Mouse (Mus musculus) 416B (cell line): ENCODE data around the gene Metrn.
A peak's percentile ranks its signal among the peaks of the same experiment; 100 is the strongest.

Experiments
- DNase-seq: peaks from one replicate; pipeline ENCODE4 v3.0.0; 2011; ENCODE audit warnings: low read depth

Metrn gene

GRCm38 (mm10) chr17:25806507-25806906 is 9.6 kb upstream of the Metrn start:
- no peak for DNase-seq

GRCm38 (mm10) chr17:25802825-25803517 is 6.0 kb upstream of the Metrn start:
- peak; percentile 52 for DNase-seq

GRCm38 (mm10) chr17:25801029-25801428 is 4.1 kb upstream of the Metrn start:
- DNase-seq: peak; percentile 88

DNA sequence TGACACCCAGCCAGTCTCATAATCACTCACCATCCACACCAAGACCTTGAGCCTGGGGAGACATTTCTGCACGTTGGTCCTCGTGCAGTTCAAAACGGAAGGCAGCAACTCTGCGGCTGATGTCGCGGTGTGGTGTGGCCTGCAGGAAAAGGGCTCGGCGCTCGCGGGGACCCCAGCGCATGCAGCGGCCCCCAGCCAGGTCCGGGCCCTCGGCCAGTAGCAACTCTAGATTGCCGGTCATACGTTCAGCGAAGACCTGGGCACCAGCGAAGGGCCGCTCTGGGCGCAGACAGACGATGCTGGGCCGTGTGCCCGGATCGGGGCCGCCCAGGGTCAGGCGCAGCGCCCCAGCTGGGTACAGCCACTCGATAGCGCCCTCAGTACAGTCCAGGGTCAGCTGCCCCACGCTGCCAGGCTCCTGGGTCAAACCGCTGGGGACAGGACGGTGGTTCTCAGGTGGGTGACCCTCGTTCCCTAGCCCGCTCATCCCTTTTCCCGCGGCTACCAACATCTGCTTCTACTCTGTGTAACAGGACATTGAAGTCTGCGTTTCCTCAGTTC is 645 bp downstream of the Metrn start:
- peak; percentile 28 for DNase-seq

- DNase-seq: peak; percentile 14
Observed at GRCm38 (mm10) chr17:25795609-25796092, 1.3 kb downstream of the Metrn start, which contains the start of gene AC134908.4. Gene AC134908.4 (minus strand): TSS chr17:25795659.

GRCm38 (mm10) chr17:25794998-25795397 is 1.9 kb downstream of the Metrn start:
- no peak for DNase-seq

DNA sequence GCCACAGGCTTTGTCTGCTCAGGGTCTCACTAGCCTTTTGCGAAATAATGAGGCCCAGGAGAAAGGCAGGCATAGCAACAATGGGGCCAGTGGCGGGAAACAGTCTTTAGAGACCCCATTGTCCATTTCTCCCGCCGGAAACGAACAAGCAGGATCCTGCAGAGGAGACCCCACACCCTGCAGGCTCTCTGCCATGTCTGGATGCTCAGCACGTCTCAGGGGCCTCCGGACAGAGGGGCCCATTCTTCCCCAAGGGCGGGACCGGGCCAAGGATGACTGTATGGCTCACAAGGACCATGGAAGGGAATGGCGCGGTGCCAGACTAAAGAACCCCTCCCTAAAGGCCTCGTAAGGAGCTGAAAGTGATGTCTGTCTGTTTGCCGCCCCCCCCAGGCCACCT is 2.7 kb downstream of the Metrn start:
- DNase-seq: no peak

DNA sequence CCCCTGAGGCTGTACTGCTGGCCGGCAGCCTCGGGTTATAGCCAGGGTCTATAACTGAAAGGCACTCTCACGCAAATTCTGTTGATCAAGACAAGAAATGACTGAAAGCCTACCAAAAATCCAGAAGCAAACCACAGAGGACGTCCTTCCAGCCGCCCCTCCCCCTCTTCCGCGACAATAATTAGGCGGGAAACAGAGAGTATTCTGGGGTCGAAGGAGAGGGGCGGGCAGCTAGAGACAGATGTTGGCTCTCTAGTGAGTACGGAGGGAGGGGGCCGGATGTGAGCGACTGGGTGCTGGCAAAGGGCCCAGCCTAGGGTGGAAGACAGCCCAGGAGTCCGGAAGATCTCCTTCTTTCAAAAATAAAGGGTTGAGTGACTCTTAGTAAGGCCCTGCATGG is 4.3 kb downstream of the Metrn start, which contains the start of gene Fam173a:
Gene Fam173a, minus strand, starts transcription at position 287 of the 400 bp plus-strand sequence.
- peak; percentile 95 for DNase-seq

DNA sequence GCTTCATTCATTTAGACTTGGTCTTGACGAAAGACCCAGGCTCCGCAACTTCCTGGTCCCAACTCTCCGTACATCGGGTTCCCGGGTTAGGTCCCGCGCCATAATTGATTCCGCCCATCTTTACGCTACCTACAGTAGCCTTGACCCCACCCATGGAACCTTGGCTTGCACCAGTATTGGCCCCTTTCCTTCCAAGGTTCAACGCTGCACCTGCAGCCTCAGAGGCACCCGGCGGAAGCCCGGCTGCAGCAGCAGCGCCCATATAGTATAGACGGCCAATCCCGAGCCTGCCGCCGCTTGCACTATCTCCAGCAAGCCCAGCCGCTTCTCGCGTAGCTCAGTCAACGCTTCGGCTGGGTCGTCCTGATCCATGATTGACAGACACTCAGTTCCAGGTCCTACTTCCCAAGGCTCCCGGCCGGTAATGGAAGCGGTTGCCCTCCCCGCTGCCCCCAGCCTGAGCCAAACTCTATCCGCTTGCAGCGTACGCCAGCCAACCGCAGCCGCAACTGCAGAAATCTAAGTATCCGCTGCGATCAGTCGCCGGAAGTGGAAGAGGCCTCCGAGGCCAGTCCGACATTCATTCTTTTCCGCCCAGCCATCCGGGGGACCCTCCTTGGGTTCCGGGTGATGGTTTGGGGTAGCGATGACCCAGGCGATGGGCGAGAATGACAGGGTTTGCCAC is 5.0 kb downstream of the Metrn start:
- DNase-seq: peak; percentile 94

DNA sequence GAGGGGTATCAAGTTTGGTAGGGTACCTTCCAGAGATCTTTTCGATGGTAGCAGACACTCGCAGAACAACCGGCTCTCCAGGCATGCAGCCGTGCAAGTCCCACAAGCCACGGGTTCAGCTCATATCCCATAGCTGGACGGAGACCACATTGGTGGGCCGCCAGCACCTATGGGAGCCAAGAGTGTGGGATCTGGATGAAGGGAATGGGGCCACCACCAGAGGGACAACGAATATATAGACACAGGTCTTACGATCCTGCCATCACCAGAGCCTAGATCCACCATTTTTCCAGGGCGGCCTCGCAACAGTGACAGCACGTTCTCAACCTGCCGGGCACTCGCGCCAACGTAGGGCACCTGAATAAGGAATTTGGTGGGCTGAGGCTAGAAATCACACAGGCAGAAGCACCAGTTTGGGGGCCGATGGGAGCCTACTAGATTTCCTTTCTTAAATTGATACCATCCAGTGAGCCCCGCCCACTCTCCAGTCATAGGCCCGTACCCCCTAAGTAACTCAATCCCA is 5.6 kb downstream of the Metrn start:
- DNase-seq: no peak

- no peak for DNase-seq
Observed at GRCm38 (mm10) chr17:25786781-25787504, 10.0 kb downstream of the Metrn start.

DNA sequence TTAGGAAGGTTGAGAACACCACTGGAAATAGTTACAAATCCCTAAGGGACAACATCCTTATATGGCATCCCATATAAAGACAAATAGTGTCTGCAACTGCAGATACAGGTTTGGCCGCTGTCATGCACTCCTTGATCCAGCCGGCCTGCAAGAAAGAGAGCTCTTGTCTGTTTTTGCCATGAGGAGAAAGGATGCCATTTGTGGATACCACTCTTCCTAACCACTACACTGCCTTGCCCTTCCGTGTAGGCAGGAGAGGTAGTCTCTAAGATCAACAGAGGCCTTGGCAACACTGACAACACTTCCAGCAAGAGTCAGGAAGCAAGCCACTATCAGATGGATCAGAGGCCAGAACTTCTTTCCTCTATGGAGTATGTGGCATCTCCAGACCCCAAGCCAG is 10.7 kb downstream of the Metrn start, which contains the start of gene Ccdc78:
Gene Ccdc78, plus strand, starts transcription at position 301 of the 400 bp plus-strand sequence.
- DNase-seq: no peak

DNA sequence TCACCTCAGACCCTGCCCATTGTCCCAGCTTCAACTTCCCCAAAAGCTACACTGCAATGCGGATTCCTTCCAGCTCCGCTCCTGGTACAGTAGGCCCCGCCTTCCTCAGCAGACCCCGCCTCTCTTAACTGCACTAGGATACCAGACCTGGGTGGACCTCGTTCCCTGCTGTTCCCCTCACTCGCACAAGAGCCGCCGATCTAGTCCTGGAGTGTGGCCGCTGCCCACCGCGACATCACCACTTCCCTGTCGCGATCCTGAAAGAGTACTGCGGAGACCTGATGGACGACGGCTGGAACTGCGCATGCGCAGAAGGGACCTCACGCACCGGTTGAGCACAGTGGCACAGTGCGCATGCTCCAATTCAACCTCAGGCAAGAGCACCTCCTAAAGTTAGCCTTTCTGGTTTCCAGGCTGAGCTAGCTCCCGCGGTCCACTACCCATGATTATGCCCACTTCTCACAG is 11.6 kb downstream of the Metrn start, which contains the start of gene Haghl:
Gene Haghl, minus strand, starts transcription at position 393 of the 465 bp plus-strand sequence.
- peak; percentile 97 for DNase-seq

DNA sequence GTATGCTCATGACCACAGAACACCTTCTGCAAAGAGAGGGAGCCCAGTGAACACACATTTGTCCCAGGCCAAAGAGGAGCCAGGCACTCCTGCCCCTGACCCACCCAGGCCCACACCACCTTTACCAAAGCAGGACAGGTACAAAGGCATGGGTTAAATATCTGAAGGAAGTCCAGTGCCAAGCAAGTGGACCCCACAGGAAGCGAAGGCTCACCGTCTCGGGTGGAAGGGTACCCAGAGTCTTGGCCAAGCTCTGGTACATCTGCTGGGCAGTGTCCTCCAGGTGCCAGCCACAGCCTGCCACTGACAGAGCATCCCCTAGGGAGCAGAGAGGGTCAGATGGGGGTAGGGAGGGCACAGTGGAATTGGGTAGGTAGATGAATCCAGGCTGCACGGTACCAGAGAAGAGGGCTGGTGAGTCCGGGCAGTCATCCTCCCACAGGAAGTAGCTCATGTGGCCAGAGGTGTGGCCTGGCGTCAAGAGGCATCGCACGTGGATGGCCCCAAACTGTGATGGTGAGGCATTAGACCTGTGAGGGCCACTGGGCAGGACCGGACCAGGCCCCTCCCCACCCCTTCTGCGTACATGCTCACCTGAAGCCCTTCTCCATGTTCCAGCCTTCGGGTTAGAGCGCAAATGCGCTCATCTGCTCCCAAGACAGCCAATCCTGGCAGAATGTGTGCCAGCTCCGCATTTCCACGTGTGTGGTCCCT is 12.9 kb downstream of the Metrn start:
- DNase-seq: peak; percentile 54

DNA sequence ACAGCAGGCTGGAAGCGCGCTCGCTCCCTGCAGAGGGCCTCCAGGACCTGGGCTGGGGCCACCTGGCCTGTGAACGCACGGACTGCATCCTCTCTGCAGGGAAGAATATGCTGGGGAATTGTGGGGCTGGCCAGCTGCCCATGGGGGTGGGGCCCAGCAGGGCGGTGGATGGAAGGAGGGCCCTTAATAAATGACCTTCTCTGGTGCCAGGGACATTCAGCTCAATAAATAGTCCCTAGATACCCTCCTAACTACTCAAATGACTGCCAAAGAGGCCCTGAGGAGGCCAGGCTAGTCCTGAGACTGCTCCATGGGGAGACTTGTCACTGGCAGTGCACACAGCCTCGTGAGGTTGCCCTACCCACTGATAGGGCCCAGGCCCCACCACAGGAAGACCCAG is 13.8 kb downstream of the Metrn start:
- DNase-seq: no peak

GRCm38 (mm10) chr17:25781339-25781738 is 15.6 kb downstream of the Metrn start:
- DNase-seq: no peak

- no peak for DNase-seq
Observed at GRCm38 (mm10) chr17:25777948-25778347, 19.0 kb downstream of the Metrn start.

DNA sequence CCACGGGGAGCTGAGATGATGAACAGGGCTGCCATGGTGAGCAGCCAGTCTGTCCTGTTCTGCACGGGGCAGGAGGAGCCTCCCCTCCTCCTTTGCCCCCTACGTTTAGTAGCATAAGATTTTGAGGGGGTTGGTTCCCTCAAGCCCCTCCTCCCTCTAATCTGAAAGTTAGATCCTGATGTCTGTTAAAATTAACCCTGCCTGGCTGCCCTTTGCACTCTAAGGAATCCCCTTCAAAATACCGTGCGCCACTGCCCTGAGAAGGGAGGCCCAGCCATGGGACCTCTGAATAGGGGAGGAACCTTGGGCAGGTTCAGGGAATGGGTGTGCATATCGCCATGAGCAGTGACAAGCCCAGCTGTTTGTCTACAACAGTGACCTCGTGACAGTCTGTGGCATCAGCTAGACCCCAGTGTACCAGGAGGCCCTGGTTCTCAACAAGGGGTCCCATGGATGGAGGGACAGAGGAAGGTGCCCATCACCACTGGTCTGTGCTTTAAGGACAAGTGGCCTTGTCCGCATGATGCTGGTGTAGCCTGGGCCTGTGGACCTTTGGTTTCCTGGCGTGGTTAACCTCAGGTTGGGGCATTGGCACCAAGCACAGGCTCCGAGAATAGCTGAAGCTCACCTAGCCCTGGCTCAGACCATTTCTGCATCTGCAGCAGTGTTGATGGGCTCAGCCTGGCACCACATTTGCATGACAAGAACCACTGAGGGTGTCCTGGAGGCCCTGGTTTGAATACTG is 21.4 kb downstream of the Metrn start:
- peak; percentile 34 for DNase-seq

DNA sequence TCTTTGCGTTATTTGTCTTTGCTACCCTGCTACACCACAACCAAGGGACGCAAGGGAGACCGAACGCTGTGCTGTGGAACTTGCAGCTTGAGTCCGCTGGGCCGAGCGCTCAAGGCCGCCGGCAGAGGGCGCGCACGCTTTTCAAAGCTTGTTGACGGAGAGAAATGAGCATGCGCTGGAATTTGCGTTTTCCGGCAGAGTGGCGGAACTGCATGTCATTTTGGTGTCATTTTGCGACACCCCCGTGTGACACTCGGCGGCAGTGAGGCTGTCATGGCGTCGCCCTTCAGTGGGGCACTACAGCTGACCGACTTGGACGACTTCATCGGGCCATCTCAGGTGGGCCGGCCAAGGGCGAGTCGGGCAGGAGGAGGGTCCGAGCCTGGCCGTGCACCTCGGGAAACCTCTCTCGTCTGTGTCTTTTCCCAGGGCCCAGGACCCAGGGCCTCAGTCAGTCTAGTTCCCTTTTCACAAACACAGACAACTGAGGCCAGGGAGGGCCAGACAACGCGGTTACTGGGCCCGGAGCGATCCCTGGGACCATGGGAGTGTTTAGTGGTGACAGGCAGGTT is 23.3 kb downstream of the Metrn start, which contains the start of gene Narfl:
Gene Narfl, plus strand, starts transcription at position 228 of the 572 bp plus-strand sequence.
- peak; percentile 98 for DNase-seq

DNA sequence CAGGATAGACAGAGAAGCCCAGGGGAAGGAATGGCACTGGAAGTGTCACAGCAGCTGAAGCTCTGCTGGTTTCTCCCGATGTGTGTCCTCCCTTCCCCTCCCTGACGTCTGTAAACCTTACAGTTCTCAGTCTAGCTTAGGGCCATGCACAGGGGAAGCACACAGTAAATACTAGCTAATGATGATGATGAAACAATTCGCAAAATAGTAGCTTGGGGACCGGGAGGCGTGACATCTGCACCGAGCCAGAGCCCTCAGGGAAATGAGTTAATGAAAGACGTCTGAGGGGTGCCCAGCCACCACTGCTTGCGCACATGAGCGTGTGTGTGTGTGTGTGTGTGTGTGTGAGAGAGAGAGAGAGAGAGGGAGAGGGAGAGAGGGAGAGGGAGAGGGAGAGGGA is 27.6 kb downstream of the Metrn start:
- no peak for DNase-seq
